Mouse (Mus musculus): Measurements from ENCODE around the gene Pde6g. TPM values are rescaled to one million over a fixed set of nuclear protein-coding genes. Genes with fewer than 3 reads are reported as not detected.

The Pde6g gene
- polyA plus RNA-seq, 1 experiment from 2014 or later: 0.39 TPM

DNA sequence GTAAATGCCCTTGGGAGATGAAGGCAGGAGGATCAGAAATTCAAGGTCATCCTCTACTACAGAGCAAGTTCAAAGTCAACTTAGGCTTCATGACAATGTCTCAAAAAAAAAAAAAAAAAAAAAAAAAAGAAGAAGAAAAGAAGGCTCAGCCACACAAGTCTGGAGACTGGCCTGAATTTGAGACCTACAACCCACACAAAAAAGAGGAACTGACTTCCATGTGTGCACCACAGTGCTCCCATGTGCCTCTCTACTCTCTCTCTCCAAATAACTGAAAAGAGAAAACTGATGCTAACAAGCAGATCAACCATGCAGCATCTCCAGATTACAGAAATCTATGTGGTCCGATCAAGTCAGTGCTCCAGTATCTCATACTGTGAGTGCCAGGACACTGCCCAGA lies 48.5 kb downstream of the Pde6g start:
- Histone ChIP-seq H3K27me3 (no peaks in the 10 kb centered on the region), H3K36me3 (peaks cover 95% of the 10 kb centered on the region), H3K4me1 (no peaks in the 10 kb centered on the region), H3K9ac (no peak overlapping the region), H3K4me3 (no peak overlapping the region), H3K9me3 (no peaks in the 10 kb centered on the region), H3K27ac (no peak overlapping the region), H3K4me2 (replicated peaks) (no peak overlapping the region)
- ATAC-seq (ENCODE audit: low FRiP score, low read depth): no peak
- WGBS: 91% methylated on average over 1 of the region's 1 CpGs

DNA sequence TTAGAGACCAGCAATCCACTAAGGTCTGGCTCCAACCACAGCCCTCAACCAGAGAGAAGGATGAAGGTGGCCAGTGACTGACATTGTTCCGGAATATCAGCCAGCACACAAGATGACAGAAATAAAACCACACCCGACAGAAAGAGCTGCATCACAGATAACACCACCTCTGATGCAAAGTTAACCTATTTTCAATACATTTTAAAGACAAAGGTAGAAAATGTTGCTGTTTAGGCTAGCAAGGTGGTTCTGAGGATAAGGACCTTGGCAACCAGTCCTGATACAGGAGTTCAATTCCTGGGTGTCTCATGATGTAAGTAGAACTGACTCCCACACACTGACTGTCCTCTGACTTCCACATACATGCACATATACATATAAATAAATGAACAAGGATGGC lies 54.0 kb downstream of the Pde6g start:
- WGBS: 87% methylated on average over 2 of the region's 2 CpGs
- Histone ChIP-seq H3K27ac (no peak overlapping the region), H3K4me3 (no peak overlapping the region), H3K9ac (no peak overlapping the region), H3K4me2 (replicated peaks) (no peak overlapping the region), H3K9me3 (no peaks in the 10 kb centered on the region), H3K36me3 (peaks cover 87% of the 10 kb centered on the region), H3K4me1 (no peaks in the 10 kb centered on the region), H3K27me3 (no peaks in the 10 kb centered on the region)
- no peak for ATAC-seq (ENCODE audit: low FRiP score, low read depth)

Other genes starting within 250 kb of the Pde6g start
- gene Bahcc1, start 220.6 kb downstream of the Pde6g start, polyA plus RNA-seq (2015; fragmentation: Nextera tagmentation; extraction: Ambion mirVana): 12.7 and 13.8 TPM in 2 replicates
- 2,628 and 2,724 TPM in 2 replicates for gene Actg1, start 105.0 kb downstream of the Pde6g start, polyA plus RNA-seq (2015; fragmentation: Nextera tagmentation; extraction: Ambion mirVana)
- gene Fscn2, start 92.0 kb downstream of the Pde6g start, polyA plus RNA-seq (2015; fragmentation: Nextera tagmentation; extraction: Ambion mirVana): 0.52 and 0.61 TPM in 2 replicates
- gene Faap100, start 74.7 kb downstream of the Pde6g start, polyA plus RNA-seq (2015; fragmentation: Nextera tagmentation; extraction: Ambion mirVana): 37.0 and 38.6 TPM in 2 replicates
- 34.3 and 37.6 TPM in 2 replicates for gene Nploc4, start 15.8 kb downstream of the Pde6g start, polyA plus RNA-seq (2015; fragmentation: Nextera tagmentation; extraction: Ambion mirVana)
- gene Tspan10, start 10.9 kb downstream of the Pde6g start, polyA plus RNA-seq (2015; fragmentation: Nextera tagmentation; extraction: Ambion mirVana): 0.14 TPM in 1 of 2 replicates, not detected in the other
- gene Oxld1, start 4.6 kb upstream of the Pde6g start, polyA plus RNA-seq (2015; fragmentation: Nextera tagmentation; extraction: Ambion mirVana): 12.2 and 12.4 TPM in 2 replicates
- 37.1 and 41.7 TPM in 2 replicates for gene Ccdc137, start 4.6 kb upstream of the Pde6g start, polyA plus RNA-seq (2015; fragmentation: Nextera tagmentation; extraction: Ambion mirVana)
- gene Arl16, start 14.1 kb upstream of the Pde6g start, polyA plus RNA-seq (2015; fragmentation: Nextera tagmentation; extraction: Ambion mirVana): 65.8 and 67.9 TPM in 2 replicates
- 120 and 124 TPM in 2 replicates for gene Mrpl12, start 31.1 kb upstream of the Pde6g start, polyA plus RNA-seq (2015; fragmentation: Nextera tagmentation; extraction: Ambion mirVana)
- 46.8 and 49.0 TPM in 2 replicates for gene Slc25a10, start 38.3 kb upstream of the Pde6g start, polyA plus RNA-seq (2015; fragmentation: Nextera tagmentation; extraction: Ambion mirVana)
- gene Gcgr, start 77.2 kb upstream of the Pde6g start, polyA plus RNA-seq (2015; fragmentation: Nextera tagmentation; extraction: Ambion mirVana): 6.3 and 7.3 TPM in 2 replicates
- 245 TPM in 2 replicates for gene Mcrip1, start 96.2 kb upstream of the Pde6g start, polyA plus RNA-seq (2015; fragmentation: Nextera tagmentation; extraction: Ambion mirVana)
- gene Ppp1r27, start 97.6 kb upstream of the Pde6g start, polyA plus RNA-seq (2015; fragmentation: Nextera tagmentation; extraction: Ambion mirVana): 0.59 and 0.94 TPM in 2 replicates
- 775 and 791 TPM in 2 replicates for gene P4hb, start 119.8 kb upstream of the Pde6g start, polyA plus RNA-seq (2015; fragmentation: Nextera tagmentation; extraction: Ambion mirVana)
- gene Arhgdia, start 128.1 kb upstream of the Pde6g start, polyA plus RNA-seq (2015; fragmentation: Nextera tagmentation; extraction: Ambion mirVana): 530 and 555 TPM in 2 replicates
- 480 and 508 TPM in 2 replicates for gene Alyref, start 144.9 kb upstream of the Pde6g start, polyA plus RNA-seq (2015; fragmentation: Nextera tagmentation; extraction: Ambion mirVana)
- gene Anapc11, start 144.9 kb upstream of the Pde6g start, polyA plus RNA-seq (2015; fragmentation: Nextera tagmentation; extraction: Ambion mirVana): 217 and 222 TPM in 2 replicates
- 2.3 and 2.8 TPM in 2 replicates for gene Npb, start 155.0 kb upstream of the Pde6g start, polyA plus RNA-seq (2015; fragmentation: Nextera tagmentation; extraction: Ambion mirVana)
- 150 and 153 TPM in 2 replicates for gene Pcyt2, start 164.4 kb upstream of the Pde6g start, polyA plus RNA-seq (2015; fragmentation: Nextera tagmentation; extraction: Ambion mirVana)
- gene Sirt7, start 171.7 kb upstream of the Pde6g start, polyA plus RNA-seq (2015; fragmentation: Nextera tagmentation; extraction: Ambion mirVana): 25.6 and 28.8 TPM in 2 replicates
- 27.0 and 28.9 TPM in 2 replicates for gene Mafg, start 180.1 kb upstream of the Pde6g start, polyA plus RNA-seq (2015; fragmentation: Nextera tagmentation; extraction: Ambion mirVana)
- gene Pycr1, start 190.3 kb upstream of the Pde6g start, polyA plus RNA-seq (2015; fragmentation: Nextera tagmentation; extraction: Ambion mirVana): 43.7 and 45.6 TPM in 2 replicates
- 0.36 and 1.3 TPM in 2 replicates for gene Myadml2, start 194.7 kb upstream of the Pde6g start, polyA plus RNA-seq (2015; fragmentation: Nextera tagmentation; extraction: Ambion mirVana)
- 4.3 and 6.5 TPM in 2 replicates for gene Notum, start 207.7 kb upstream of the Pde6g start, polyA plus RNA-seq (2015; fragmentation: Nextera tagmentation; extraction: Ambion mirVana)
- 128 and 129 TPM in 2 replicates for gene Aspscr1, start 219.5 kb upstream of the Pde6g start, polyA plus RNA-seq (2015; fragmentation: Nextera tagmentation; extraction: Ambion mirVana)